Mouse (Mus musculus) forebrain, embryonic 10.5 days (tissue): ENCODE data around the gene Tex30. TPM values are rescaled to one million over a fixed set of nuclear protein-coding genes. Genes with fewer than 3 reads are reported as not detected.
"Not testable (repeated sequence)": the region's sequence is repeated elsewhere in the genome, so short reads cannot be mapped to it uniquely, and the experiment has no call there.

Source experiments
- DNase-seq: peaks from one replicate; pipeline ENCODE4 v3.0.0-alpha.2; 2017; ENCODE audit warnings: low spot score; ENCODE audit errors: extremely low spot score
- H3K27ac ChIP-seq: fragments of 300-500 bp; sonication (generic); 2 replicates; pipeline ENCODE4 v1.5.1; 2016; ENCODE audit warnings: mild to moderate bottlenecking
- H3K27me3 ChIP-seq: fragments of 300-500 bp; sonication (generic); 2 replicates; pipeline ENCODE4 v1.6.1; 2016; ENCODE audit warnings: mild to moderate bottlenecking; ENCODE audit not compliant: poor library complexity, severe bottlenecking
- H3K36me3 ChIP-seq: fragments of 300-500 bp; sonication (generic); replicated peaks from 2 replicates; pipeline ENCODE4 v1.6.1; 2016; ENCODE audit warnings: mild to moderate bottlenecking, moderate library complexity
- H3K4me1 ChIP-seq: fragments of 300-500 bp; sonication (generic); 2 replicates; pipeline ENCODE4 v1.6.1; 2016
- H3K4me3 ChIP-seq: fragments of 300-500 bp; sonication (generic); 2 replicates; pipeline ENCODE4 v1.5.1; 2016; ENCODE audit warnings: mild to moderate bottlenecking, moderate library complexity
- H3K9me3 ChIP-seq: fragments of 300-500 bp; sonication (generic); 2 replicates; pipeline ENCODE4 v1.6.1; 2016; ENCODE audit warnings: mild to moderate bottlenecking, moderate library complexity
- WGBS: fragments of 180-500 bp; shearing (Covaris S2); methylation state at CpG from one replicate; pipeline ENCODE4 v1.1.7; 2016; 5-methylcytosine and 5-hydroxymethylcytosine counted together
- polyA plus RNA-seq: library from polyadenylated mRNA; unstranded; fragments of >200 nt; fragmentation: Nextera tagmentation; extraction: Ambion mirVana; gene quantifications from 2 replicates; pipeline ENCODE4 v1.2.1, GENCODE M21; 2016

Tex30 gene
- polyA plus RNA-seq, 1 experiment from 2014 or later, result 115 TPM

- no peak for DNase-seq
- Histone ChIP-seq H3K36me3 (peaks cover 49% of the 10 kb centered on the region), H3K9me3 (no peaks in the 10 kb centered on the region), H3K4me3 (peak overlapping the region; percentile 80), H3K4me1 (peaks cover 27% of the 10 kb centered on the region), H3K27ac (peak overlapping the region; percentile 97), H3K27me3 (no peaks in the 10 kb centered on the region)
These were observed 15.3 kb upstream of the Tex30 start for GRCm38 (mm10) chr1:44117571-44117970.

GRCm38 (mm10) chr1:44102939-44103338 lies 698 bp upstream of the Tex30 start:
- Histone ChIP-seq H3K27ac (peak overlapping the region; percentile 95), H3K36me3 (peaks cover 49% of the 10 kb centered on the region), H3K4me3 (peak overlapping the region; percentile 81), H3K27me3 (no peaks in the 10 kb centered on the region), H3K9me3 (no peaks in the 10 kb centered on the region), H3K4me1 (peaks cover 18% of the 10 kb centered on the region)
- no peak for DNase-seq
- 12% methylated on average over 5 of the region's 5 CpGs for WGBS

GRCm38 (mm10) chr1:44101448-44102225 lies 604 bp downstream of the Tex30 start:
- Histone ChIP-seq H3K36me3 (peaks cover 49% of the 10 kb centered on the region), H3K27ac (peak overlapping the region; percentile 95), H3K4me3 (peak overlapping the region; percentile 81), H3K27me3 (no peaks in the 10 kb centered on the region), H3K4me1 (peaks cover 18% of the 10 kb centered on the region), H3K9me3 (0 out of 2 replicates have a peak, but pooled peaks cover 6% of the 10 kb centered on the region)
- DNase-seq, result peak; percentile 51
- WGBS, result under 1% methylated on average over 54 of the region's 55 CpGs

GRCm38 (mm10) chr1:44064625-44065024 lies 37.6 kb downstream of the Tex30 start:
- WGBS, result 0% methylated on average over 1 of the region's 1 CpGs
- H3K36me3 ChIP-seq, result no peaks in the 10 kb centered on the region
- H3K27me3 ChIP-seq, result no peaks in the 10 kb centered on the region
- no peaks in the 10 kb centered on the region; the same call in 1 of the 2 replicates for H3K9me3 ChIP-seq
- no peak for DNase-seq
- H3K27ac ChIP-seq, result no peak overlapping the region
- no peak overlapping the region for H3K4me3 ChIP-seq
- no peaks in the 10 kb centered on the region for H3K4me1 ChIP-seq

GRCm38 (mm10) chr1:44063439-44063838 lies 38.8 kb downstream of the Tex30 start:
- no peak overlapping the region for H3K4me3 ChIP-seq
- no peaks in the 10 kb centered on the region; the same call in 1 of the 2 replicates for H3K9me3 ChIP-seq
- H3K27me3 ChIP-seq, result no peaks in the 10 kb centered on the region
- no peaks in the 10 kb centered on the region for H3K36me3 ChIP-seq
- WGBS, result 96% methylated on average over 6 of the region's 6 CpGs
- H3K27ac ChIP-seq, result no peak overlapping the region
- no peak for DNase-seq
- no peaks in the 10 kb centered on the region for H3K4me1 ChIP-seq

DNA sequence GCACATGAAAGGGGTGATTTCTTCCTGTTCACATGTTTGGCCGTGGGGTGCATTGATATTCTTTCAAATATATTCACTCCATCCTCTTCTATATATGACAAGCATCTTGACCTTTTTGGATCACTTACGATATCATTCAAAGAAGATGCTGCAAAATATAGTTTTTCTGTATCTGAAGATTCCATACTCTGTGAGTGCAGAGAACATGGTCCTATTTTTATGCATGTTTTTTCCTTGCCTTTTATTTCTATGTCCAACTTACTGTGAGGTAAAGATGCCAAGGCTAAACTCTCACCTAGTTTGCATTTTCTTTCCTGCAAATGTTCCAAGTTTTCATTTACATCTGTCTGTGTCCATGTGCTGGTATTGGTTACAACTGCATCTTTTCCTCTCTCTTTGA lies 40.4 kb downstream of the Tex30 start, which contains the start of gene Gm8251:
Gene Gm8251 (minus strand): TSS at position 101 of the 400 bp plus-strand sequence.
- no peaks in the 10 kb centered on the region for H3K4me1 ChIP-seq
- no peak within 1 kb of the TSS for H3K27ac ChIP-seq
- no peaks in the 10 kb centered on the region for H3K36me3 ChIP-seq
- H3K27me3 ChIP-seq, result no peaks in the 10 kb centered on the region
- DNase-seq, result no peak
- WGBS, result 95% methylated on average over 2 of the region's 2 CpGs
- H3K4me3 ChIP-seq, result no peak within 1 kb of the TSS
- no peaks in the 10 kb centered on the region; the same call in 1 of the 2 replicates for H3K9me3 ChIP-seq

- no peaks in the 10 kb centered on the region for H3K36me3 ChIP-seq
- H3K4me1 ChIP-seq, result no peaks in the 10 kb centered on the region
- 94% methylated on average over 3 of the region's 3 CpGs for WGBS
- no peaks in the 10 kb centered on the region for H3K27me3 ChIP-seq
- no peak overlapping the region for H3K4me3 ChIP-seq
- no peak overlapping the region for H3K27ac ChIP-seq
- DNase-seq, result no peak
- no peaks in the 10 kb centered on the region for H3K9me3 ChIP-seq
These were observed 44.4 kb downstream of the Tex30 start for GRCm38 (mm10) chr1:44057805-44058204.

- no peaks in the 10 kb centered on the region for H3K27me3 ChIP-seq
- peaks cover 7% of the 10 kb centered on the region for H3K4me1 ChIP-seq
- no peak overlapping the region for H3K4me3 ChIP-seq
- H3K27ac ChIP-seq, result no peak overlapping the region
- H3K9me3 ChIP-seq, result no peaks in the 10 kb centered on the region
- WGBS, result 86% methylated on average over 2 of the region's 2 CpGs
- no peaks in the 10 kb centered on the region for H3K36me3 ChIP-seq
- DNase-seq, result no peak
These were observed 55.7 kb downstream of the Tex30 start for GRCm38 (mm10) chr1:44046556-44046955.

DNA sequence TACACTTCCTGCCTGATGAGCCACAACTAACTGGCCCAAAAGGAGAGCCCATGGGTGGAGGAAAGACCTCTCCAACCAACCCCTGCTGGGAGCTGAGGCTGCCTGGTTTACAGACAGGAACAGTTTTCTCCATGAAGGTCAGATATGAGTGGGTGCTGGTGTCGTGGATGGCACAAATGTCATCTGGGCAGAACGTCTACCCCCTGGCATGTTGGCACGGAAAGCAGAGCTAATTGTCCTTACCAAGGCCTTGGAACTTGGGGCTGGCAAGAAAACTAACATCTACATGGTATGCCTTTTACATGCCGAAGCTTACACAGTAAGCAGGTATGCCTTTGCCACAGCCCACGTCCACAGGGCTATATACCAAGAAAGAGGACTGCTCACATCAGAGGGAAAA lies 56.6 kb downstream of the Tex30 start:
- WGBS, result 88% methylated on average over 5 of the region's 5 CpGs
- H3K4me1 ChIP-seq, H3K27me3 ChIP-seq, H3K9me3 ChIP-seq, H3K27ac ChIP-seq, H3K4me3 ChIP-seq, H3K36me3 ChIP-seq, DNase-seq: not testable (repeated sequence)

DNA sequence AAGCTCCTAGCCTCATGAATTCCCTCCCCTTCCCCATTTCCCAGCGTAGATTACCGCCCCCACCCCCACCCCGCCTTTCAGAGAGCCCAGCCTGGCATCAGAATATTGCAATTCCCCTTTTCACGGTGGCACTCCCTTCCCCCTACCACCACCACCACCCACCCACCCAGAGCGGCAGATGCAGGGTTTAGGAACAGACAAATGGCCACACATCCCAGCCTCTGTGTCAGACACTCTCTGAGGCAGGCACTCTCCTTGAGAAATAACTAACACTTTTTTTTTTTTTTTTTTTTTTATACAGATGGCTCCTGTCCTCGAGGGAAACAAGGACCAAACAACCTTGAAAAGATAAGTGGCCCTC lies 59.7 kb downstream of the Tex30 start:
- peak overlapping the region; percentile 54 for H3K4me3 ChIP-seq
- H3K27ac ChIP-seq, result peak overlapping the region; percentile 80
- no peaks in the 10 kb centered on the region for H3K9me3 ChIP-seq
- no peaks in the 10 kb centered on the region for H3K27me3 ChIP-seq
- H3K4me1 ChIP-seq, result peaks cover 7% of the 10 kb centered on the region
- no peaks in the 10 kb centered on the region for H3K36me3 ChIP-seq
- DNase-seq, result no peak
- WGBS, result 7% methylated on average over 6 of the region's 6 CpGs

DNA sequence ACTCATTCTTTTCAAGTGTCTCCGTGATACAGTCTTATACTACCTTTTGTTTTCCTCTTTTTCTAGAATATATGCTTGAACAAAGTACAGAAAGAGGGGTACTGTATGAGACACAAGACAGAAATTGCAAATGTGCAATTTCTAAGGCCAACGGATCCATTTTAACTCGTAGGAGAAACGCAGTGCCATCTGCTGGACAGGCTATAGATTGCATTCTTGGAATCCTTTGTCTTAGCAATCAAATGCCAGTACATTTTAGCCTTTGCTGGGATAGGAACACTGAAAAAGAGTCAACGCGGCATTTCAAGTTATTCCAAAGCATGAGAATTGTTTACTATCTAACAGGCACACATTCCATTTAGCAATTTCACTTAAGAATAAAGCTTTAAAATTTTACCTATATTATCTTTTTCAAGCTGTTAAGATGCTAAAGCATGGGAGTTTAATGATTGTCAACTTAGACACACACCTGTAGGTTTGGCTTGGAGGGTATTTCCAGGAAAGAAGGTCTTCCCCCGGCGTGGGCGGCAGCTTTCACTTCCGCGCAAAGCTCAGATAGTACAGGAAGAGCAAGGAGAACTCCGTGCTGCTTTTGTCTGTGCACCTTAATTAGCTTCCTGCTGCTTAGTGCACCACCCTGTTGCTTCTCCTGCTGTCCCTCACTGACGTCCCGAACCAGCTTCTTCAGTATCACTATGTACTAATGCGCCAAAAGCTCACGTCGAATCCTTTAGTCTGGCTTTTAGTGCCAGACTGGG lies 60.3 kb downstream of the Tex30 start:
- Histone ChIP-seq H3K9me3 (no peaks in the 10 kb centered on the region), H3K27me3 (no peaks in the 10 kb centered on the region), H3K4me1 (peaks cover 7% of the 10 kb centered on the region), H3K4me3 (peak overlapping the region; percentile 54), H3K27ac (peak overlapping the region; percentile 80), H3K36me3 (no peaks in the 10 kb centered on the region)
- WGBS, result 2% methylated on average over 17 of the region's 17 CpGs
- DNase-seq, result peak; percentile 54
